8 mouse cellular contexts compared by ENCODE assay signal in the genomic region with DNA sequence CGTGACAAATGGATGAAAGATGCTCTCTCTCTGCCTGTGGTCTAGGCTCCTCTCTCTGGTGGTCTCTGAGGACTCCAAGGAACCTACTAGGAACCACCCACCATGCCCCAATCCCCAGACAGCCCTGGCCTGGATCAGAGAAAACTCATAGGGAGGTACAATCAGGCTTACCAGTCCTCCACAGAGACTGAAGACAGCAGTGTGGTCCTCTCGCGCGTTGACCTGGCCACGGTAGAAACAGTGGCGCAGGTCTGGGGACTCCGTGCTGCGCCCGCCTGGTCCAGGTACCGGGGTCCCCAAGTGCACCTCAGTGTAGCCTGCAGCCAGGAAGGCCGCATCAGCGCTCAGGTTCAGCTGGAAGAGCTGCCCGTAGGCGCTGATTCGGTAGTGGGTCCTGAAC.
DNase-seq lines count a peak whose midpoint lies in the region; ATAC-seq lines count a peak whose summit lies in the region.

No protein-coding gene starts in this region.

- no peaks in the 10 kb centered on the region for H3K9me3 ChIP-seq in kidney, embryonic 15.5 days (replicated peaks)
- H3K9me3 ChIP-seq in embryonic facial prominence, embryonic 14.5 days (ENCODE audit: control insufficient read depth, low read length) = no peaks in the 10 kb centered on the region
- no peaks in the 10 kb centered on the region for H3K9me3 ChIP-seq in hindbrain, embryonic 16.5 days (ENCODE audit: control insufficient read depth, low read length)
- H3K9me3 ChIP-seq in neural tube, embryonic 11.5 days (ENCODE audit: control insufficient read depth, low read length) = no peaks in the 10 kb centered on the region

- peak overlapping the region; percentile 56; the same call in 1 of the 2 replicates for H3K9ac ChIP-seq in kidney, embryonic 15.5 days
- H3K9ac ChIP-seq in embryonic facial prominence, embryonic 14.5 days (ENCODE audit: low read depth, low read length) = peak overlapping the region; percentile 73
- H3K9ac ChIP-seq in hindbrain, embryonic 16.5 days (ENCODE audit: low read depth, low read length) = peak overlapping the region; percentile 82
- peak overlapping the region; percentile 72 for H3K9ac ChIP-seq in neural tube, embryonic 11.5 days (ENCODE audit: low read length)

- H3K4me3 ChIP-seq in kidney, embryonic 15.5 days (replicated peaks) = peak overlapping the region; percentile 70
- H3K4me3 ChIP-seq in embryonic facial prominence, embryonic 14.5 days (ENCODE audit: low read depth, low read length) = peak overlapping the region; percentile 73
- H3K4me3 ChIP-seq in hindbrain, embryonic 16.5 days (ENCODE audit: low read length) = peak overlapping the region; percentile 82
- H3K4me3 ChIP-seq in neural tube, embryonic 11.5 days (ENCODE audit: low read depth, low read length) = peak overlapping the region; percentile 67

- no peak overlapping the region for H3K27ac ChIP-seq in kidney, embryonic 15.5 days
- H3K27ac ChIP-seq in embryonic facial prominence, embryonic 14.5 days (replicated peaks; ENCODE audit: low read depth, low read length) = no peak overlapping the region
- no peak overlapping the region for H3K27ac ChIP-seq in hindbrain, embryonic 16.5 days (ENCODE audit: low read depth, low read length)
- H3K27ac ChIP-seq in neural tube, embryonic 11.5 days (ENCODE audit: low read depth, low read length) = no peak overlapping the region

- H3K4me1 ChIP-seq in kidney, embryonic 15.5 days = peaks cover 18% of the 10 kb centered on the region
- H3K4me1 ChIP-seq in embryonic facial prominence, embryonic 14.5 days (ENCODE audit: control insufficient read depth, insufficient read depth, low read length) = 0 out of 2 replicates have a peak, but pooled peaks cover 6% of the 10 kb centered on the region
- peaks cover 9% of the 10 kb centered on the region for H3K4me1 ChIP-seq in hindbrain, embryonic 16.5 days (ENCODE audit: control insufficient read depth, insufficient read depth, low read depth, low read length)
- peaks cover 10% of the 10 kb centered on the region; the same call in 1 of the 2 replicates for H3K4me1 ChIP-seq in neural tube, embryonic 11.5 days (ENCODE audit: control insufficient read depth, insufficient read depth, low read length)

- no peak for ATAC-seq in kidney, embryonic 15.5 days (replicated peaks; ENCODE audit: low FRiP score)
- no peak for ATAC-seq in embryonic facial prominence, embryonic 14.5 days (ENCODE audit: low read depth)
- no peak for ATAC-seq in hindbrain, embryonic 16.5 days
- no peak for ATAC-seq in neural tube, embryonic 11.5 days (ENCODE audit: insufficient read depth, low FRiP score, low TSS enrichment)

- DNase-seq in kidney, adult 18-20 months = no peak
- no peak for DNase-seq in embryonic facial prominence, embryonic 14.5 days (ENCODE audit: low spot score)
- DNase-seq in neural tube, embryonic 11.5 days (ENCODE audit: low spot score) = peak; percentile 32
- no peak for DNase-seq in spleen, adult 12 weeks (ENCODE audit: low spot score)
- DNase-seq in spleen, postnatal 14 days (ENCODE audit: low spot score in 2 of 2) = no peak
- no peak for DNase-seq in left cerebral cortex, postnatal 4 days

- peaks cover 34% of the 10 kb centered on the region for H3K27me3 ChIP-seq in kidney, embryonic 15.5 days
- H3K27me3 ChIP-seq in embryonic facial prominence, embryonic 14.5 days (replicated peaks; ENCODE audit: control insufficient read depth, insufficient read depth, low read length) = 0 out of 2 replicates have a peak, but pooled peaks cover 6% of the 10 kb centered on the region
- H3K27me3 ChIP-seq in hindbrain, embryonic 16.5 days (replicated peaks; ENCODE audit: control insufficient read depth, insufficient read depth, low read length) = peaks cover 6% of the 10 kb centered on the region; the same call in 1 of the 2 replicates
- 0 out of 2 replicates have a peak, but pooled peaks cover 6% of the 10 kb centered on the region for H3K27me3 ChIP-seq in neural tube, embryonic 11.5 days (ENCODE audit: control insufficient read depth, insufficient read depth, low read length)

- intact Hi-C loops in left cerebral cortex, postnatal 4 days (cut with DNase I) = loop anchor here (10.0 kb wide), 1 partner anchor 112 kb away; no protein-coding TSS in a partner anchor

- 4% methylated on average over 15 of the region's 15 CpGs for WGBS in kidney, embryonic 15.5 days
- 14% methylated on average over 13 of the region's 15 CpGs for WGBS in embryonic facial prominence, embryonic 14.5 days
- 6% methylated on average over 15 of the region's 15 CpGs for WGBS in hindbrain, embryonic 16.5 days
- WGBS in neural tube, embryonic 11.5 days = 3% methylated on average over 15 of the region's 15 CpGs

- H3K4me2 ChIP-seq in kidney, embryonic 15.5 days = peak overlapping the region; percentile 98
- peak overlapping the region; percentile 95 for H3K4me2 ChIP-seq in embryonic facial prominence, embryonic 14.5 days (ENCODE audit: low read depth, low read length)
- H3K4me2 ChIP-seq in hindbrain, embryonic 16.5 days (ENCODE audit: low read length) = peak overlapping the region; percentile 99
- peak overlapping the region; percentile 68 for H3K4me2 ChIP-seq in neural tube, embryonic 11.5 days (ENCODE audit: low read depth)

- H3K36me3 ChIP-seq in kidney, embryonic 15.5 days = no peaks in the 10 kb centered on the region
- no peaks in the 10 kb centered on the region for H3K36me3 ChIP-seq in embryonic facial prominence, embryonic 14.5 days (ENCODE audit: control insufficient read depth, insufficient read depth, low read length)
- no peaks in the 10 kb centered on the region for H3K36me3 ChIP-seq in hindbrain, embryonic 16.5 days (ENCODE audit: control insufficient read depth, insufficient read depth, low read length)
- no peaks in the 10 kb centered on the region for H3K36me3 ChIP-seq in neural tube, embryonic 11.5 days (ENCODE audit: control insufficient read depth, insufficient read depth, low read length)
